Mouse (Mus musculus) thymus, adult 2 months (tissue): ENCODE results near the gene Rab3a.

Experiments used
- CTCF ChIP-seq: fragments of 200-500 bp; IDR thresholded peaks from 2 replicates; pipeline ENCODE4 v1.5.1; 2012; ENCODE audit warnings: mild to moderate bottlenecking, control low read depth, low read length, moderate library complexity, borderline replicate concordance; ENCODE audit not compliant: control insufficient read depth, poor library complexity, insufficient read depth; ENCODE audit errors: extremely low read depth
- POLR2A ChIP-seq: fragments of 200-500 bp; IDR thresholded peaks from 2 replicates; pipeline ENCODE4 v1.6.1; 2012; ENCODE audit warnings: mild to moderate bottlenecking, low read length, control low read depth, moderate library complexity; ENCODE audit not compliant: control insufficient read depth, poor library complexity, insufficient read depth; ENCODE audit errors: extremely low read depth

DNA sequence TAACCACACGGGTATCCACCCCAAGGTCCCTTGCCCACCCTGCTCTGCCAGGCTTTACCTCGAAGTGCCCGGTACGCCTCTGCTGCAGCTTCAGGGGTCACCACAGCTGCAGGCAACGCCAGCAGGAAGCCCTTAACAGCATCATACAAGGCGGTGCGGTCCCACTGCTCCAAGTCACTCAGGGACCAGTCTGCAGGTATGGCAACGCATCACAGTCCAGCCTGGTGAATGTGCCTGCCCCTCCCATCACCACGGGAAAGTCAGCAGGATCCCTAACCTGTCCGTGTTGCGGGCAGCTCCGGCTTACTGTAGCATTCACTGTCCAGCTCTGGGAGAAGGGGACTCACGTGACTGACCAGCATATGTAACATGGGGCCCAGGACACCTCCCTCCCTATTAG lies 17.6 kb downstream of the Rab3a start:
- TF ChIP-seq POLR2A (no peak), CTCF (no peak)
